Mouse (Mus musculus): Measurements from ENCODE around the gene Baz2b. TPM values are rescaled to one million over a fixed set of nuclear protein-coding genes. Genes with fewer than 3 reads are reported as not detected.

Baz2b gene
- total and polyA plus RNA-seq, 2 experiments from 2014 or later = 72.3 to 89.3 TPM

DNA sequence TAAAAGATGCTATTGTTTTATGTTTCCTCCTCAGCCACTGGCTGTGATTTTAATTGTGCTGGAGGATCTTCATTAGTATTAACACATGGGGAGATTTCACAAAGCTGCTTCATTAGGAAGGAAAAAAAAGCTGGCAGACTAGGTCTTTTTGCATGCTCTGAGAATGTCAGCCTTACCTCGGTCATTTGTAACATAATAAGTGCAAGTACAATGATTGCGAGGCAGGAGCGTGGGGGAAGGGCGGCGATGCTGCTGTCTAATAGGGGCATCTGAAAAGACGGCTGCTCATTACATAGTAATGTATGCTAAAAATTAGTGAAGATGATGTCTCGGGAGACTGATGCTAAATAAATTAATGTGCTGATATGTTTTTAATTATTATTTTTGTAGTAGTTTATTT, 82.8 kb downstream of the Baz2b start:
- Histone ChIP-seq H3K4me2 (ENCODE audit: low read depth, low read length, poor library complexity, severe bottlenecking) (peak overlapping the region; percentile 32), H3K9ac (replicated peaks; ENCODE audit: low read length, poor library complexity, severe bottlenecking) (peak overlapping the region; percentile 58; the same call in 1 of the 2 replicates), H3K4me3 (ENCODE audit: low read depth, low read length) (peak overlapping the region; percentile 19; the same call in 1 of the 2 replicates), H3K27me3 (ENCODE audit: insufficient read depth, low read length) (no peaks in the 10 kb centered on the region), H3K4me1 (ENCODE audit: insufficient read depth, low read length) (no peaks in the 10 kb centered on the region), H3K36me3 (ENCODE audit: insufficient read depth, low read length) (no peaks in the 10 kb centered on the region), H3K9me3 (ENCODE audit: low read length) (no peaks in the 10 kb centered on the region), H3K27ac (ENCODE audit: low read depth, low read length) (no peak overlapping the region)
- TF ChIP-seq CTCF (IDR thresholded peaks at IDR 0.05) = no peak
- 13% methylated on average over 7 of the region's 7 CpGs for WGBS
- peak; percentile 66 for DNase-seq (ENCODE audit: low spot score)
- no peak for ATAC-seq (ENCODE audit: low FRiP score)

DNA sequence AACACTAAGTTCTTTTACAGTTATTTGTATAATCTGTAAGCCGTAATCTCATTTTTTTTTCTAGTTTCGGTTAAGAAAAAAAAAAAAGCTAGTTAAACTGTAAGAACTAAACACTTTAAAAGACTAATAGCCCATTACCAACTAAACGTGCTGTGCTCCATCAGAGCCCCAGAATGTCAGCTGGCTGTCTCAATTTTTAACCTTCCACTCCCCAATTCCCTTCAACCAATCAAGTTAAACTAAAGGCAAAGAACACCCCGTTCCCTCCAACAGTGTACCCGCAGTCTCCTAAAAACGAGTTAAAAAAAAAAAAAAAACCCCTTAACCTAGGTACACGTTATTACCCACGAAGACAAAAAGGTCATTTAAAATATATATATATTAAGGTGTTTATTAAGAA, 83.3 kb downstream of the Baz2b start:
- ATAC-seq (ENCODE audit: low FRiP score) = no peak
- 14% methylated on average over 8 of the region's 8 CpGs for WGBS
- DNase-seq (ENCODE audit: low spot score) = no peak
- no peak for TF ChIP-seq CTCF (IDR thresholded peaks at IDR 0.05)
- H3K9ac ChIP-seq (replicated peaks; ENCODE audit: low read length, poor library complexity, severe bottlenecking) = no peak overlapping the region
- no peak overlapping the region for H3K27ac ChIP-seq (ENCODE audit: low read depth, low read length)
- peak overlapping the region; percentile 97; the same call in 1 of the 2 replicates for H3K4me3 ChIP-seq (ENCODE audit: low read depth, low read length)
- no peaks in the 10 kb centered on the region for H3K27me3 ChIP-seq (ENCODE audit: insufficient read depth, low read length)
- peak overlapping the region; percentile 57 for H3K4me2 ChIP-seq (ENCODE audit: low read depth, low read length, poor library complexity, severe bottlenecking)
- no peaks in the 10 kb centered on the region for H3K9me3 ChIP-seq (ENCODE audit: low read length)
- no peaks in the 10 kb centered on the region for H3K4me1 ChIP-seq (ENCODE audit: insufficient read depth, low read length)
- H3K36me3 ChIP-seq (ENCODE audit: insufficient read depth, low read length) = no peaks in the 10 kb centered on the region

DNA sequence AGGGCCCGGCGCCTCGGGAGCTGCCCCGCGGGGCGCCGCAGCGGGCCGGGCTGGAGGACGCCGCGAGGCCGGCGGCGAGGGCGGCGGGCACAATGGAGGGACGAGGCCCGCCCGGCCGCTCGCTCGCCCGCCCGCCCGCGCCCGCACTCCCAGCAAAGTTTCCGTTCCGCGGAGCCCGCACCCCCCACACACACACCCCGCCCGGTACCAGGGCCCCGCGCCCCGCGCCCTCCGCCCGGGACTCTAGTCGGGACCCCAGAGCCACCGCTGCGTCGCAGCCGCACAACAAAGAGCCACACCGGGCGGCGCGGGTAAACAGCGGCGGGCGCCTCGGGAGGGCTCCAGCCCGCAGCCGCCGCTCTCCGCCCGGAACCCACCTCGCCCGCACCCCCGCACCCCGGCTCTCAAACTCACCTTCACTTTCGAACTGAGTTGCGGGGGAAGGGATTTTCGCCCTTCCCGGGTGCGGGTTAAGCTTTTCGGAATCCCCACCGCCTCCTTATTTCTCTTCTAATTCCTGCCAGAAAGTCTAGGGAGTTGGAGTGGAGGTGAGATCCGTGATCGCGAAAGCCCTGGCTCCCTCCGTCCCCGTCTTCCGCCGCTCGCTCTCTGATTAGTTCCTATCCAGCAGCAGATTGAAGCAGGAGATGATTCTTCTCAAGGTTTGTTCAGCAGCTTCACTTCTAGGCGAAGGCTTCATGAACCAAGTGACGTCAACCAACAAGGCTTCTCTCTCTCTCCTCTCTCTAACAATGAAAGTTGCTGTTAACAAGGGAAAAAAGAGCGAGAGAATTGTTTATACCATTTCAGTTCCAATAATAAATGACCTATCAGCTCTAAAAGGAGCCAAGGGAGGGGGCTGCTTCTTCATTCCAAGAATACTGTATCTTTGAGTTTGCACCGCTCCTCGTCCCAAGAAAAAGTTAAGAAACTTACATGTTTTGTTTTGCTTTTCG, 84.3 kb downstream of the Baz2b start:
- TF ChIP-seq CTCF (IDR thresholded peaks at IDR 0.05) = no peak
- Histone ChIP-seq H3K36me3 (ENCODE audit: insufficient read depth, low read length) (no peaks in the 10 kb centered on the region), H3K27me3 (ENCODE audit: insufficient read depth, low read length) (no peaks in the 10 kb centered on the region), H3K4me1 (ENCODE audit: insufficient read depth, low read length) (no peaks in the 10 kb centered on the region), H3K27ac (ENCODE audit: low read depth, low read length) (peak overlapping the region; percentile 98), H3K9ac (replicated peaks; ENCODE audit: low read length, poor library complexity, severe bottlenecking) (peak overlapping the region; percentile 98), H3K9me3 (ENCODE audit: low read length) (no peaks in the 10 kb centered on the region), H3K4me3 (ENCODE audit: low read depth, low read length) (peak overlapping the region; percentile 97), H3K4me2 (ENCODE audit: low read depth, low read length, poor library complexity, severe bottlenecking) (peak overlapping the region; percentile 57)
- WGBS = under 1% methylated on average over 50 of the region's 83 CpGs
- ATAC-seq (ENCODE audit: low FRiP score) = peak; percentile 76
- DNase-seq (ENCODE audit: low spot score) = peak; percentile 71

DNA sequence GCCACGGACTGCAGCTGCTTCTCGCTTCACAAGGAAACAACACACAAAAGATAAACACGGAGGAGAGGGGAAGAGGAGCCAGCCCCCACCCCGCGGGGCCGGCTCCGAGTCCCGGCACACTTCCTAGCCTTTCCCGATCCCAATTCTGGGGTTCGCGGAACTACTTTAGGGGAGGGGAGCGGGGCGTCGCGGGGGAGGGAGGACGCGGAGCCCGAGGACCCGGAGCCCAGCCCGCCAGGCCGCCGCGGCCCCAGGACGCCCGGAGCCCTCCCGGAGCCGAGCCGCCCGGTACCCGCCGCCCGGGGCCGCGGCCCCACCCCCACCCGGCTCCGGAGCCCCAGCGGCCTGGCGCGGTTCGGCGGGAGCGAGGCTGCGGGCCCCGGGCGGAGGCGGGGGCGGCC, 85.0 kb downstream of the Baz2b start:
- peak overlapping the region; percentile 98 for H3K9ac ChIP-seq (replicated peaks; ENCODE audit: low read length, poor library complexity, severe bottlenecking)
- DNase-seq (ENCODE audit: low spot score) = peak; percentile 56
- H3K36me3 ChIP-seq (ENCODE audit: insufficient read depth, low read length) = no peaks in the 10 kb centered on the region
- TF ChIP-seq CTCF (IDR thresholded peaks at IDR 0.05) = no peak
- under 1% methylated on average over 32 of the region's 47 CpGs for WGBS
- no peaks in the 10 kb centered on the region for H3K4me1 ChIP-seq (ENCODE audit: insufficient read depth, low read length)
- no peaks in the 10 kb centered on the region for H3K9me3 ChIP-seq (ENCODE audit: low read length)
- peak overlapping the region; percentile 97 for H3K4me3 ChIP-seq (ENCODE audit: low read depth, low read length)
- peak; percentile 81 for ATAC-seq (ENCODE audit: low FRiP score)
- H3K27ac ChIP-seq (ENCODE audit: low read depth, low read length) = peak overlapping the region; percentile 98
- H3K4me2 ChIP-seq (ENCODE audit: low read depth, low read length, poor library complexity, severe bottlenecking) = peak overlapping the region; percentile 57
- H3K27me3 ChIP-seq (ENCODE audit: insufficient read depth, low read length) = no peaks in the 10 kb centered on the region

DNA sequence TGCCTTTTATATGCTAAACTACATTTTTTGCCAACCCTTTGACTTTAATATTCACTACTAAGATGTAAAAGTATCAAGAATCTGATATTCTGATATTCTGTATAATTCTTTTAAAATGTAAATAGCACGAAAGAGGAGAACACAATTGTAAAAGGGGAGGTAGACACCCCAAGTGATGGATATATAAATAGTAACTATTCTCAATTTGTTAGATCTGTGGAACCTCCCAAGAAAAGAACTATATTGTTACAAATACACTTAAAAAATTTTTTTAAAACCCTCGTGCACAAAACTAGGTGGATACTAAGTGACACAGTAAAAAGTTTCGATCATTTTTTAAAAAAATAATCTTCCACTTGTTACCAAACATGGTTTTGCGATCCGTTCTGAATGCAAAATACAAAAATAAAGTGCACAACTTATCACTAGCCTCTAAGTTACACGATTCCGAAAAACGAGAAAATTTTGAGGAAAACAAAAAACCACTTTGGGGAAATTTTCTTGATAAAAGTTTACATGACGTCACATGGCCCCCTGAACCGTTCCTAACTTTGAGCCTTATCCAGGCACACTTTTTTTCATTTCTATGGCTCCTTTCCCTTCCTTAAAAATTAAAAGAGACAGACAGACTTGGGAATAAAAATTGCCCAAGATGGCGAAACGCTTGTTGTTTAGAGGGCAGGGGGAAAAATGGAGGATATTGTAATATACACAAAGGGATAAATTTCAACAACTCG, 85.6 kb downstream of the Baz2b start:
- Histone ChIP-seq H3K36me3 (ENCODE audit: insufficient read depth, low read length) (no peaks in the 10 kb centered on the region), H3K4me1 (ENCODE audit: insufficient read depth, low read length) (0 out of 2 replicates have a peak, but pooled peaks cover 1% of the 10 kb centered on the region), H3K4me2 (ENCODE audit: low read depth, low read length, poor library complexity, severe bottlenecking) (peak overlapping the region; percentile 57), H3K4me3 (ENCODE audit: low read depth, low read length) (peak overlapping the region; percentile 97), H3K27me3 (ENCODE audit: insufficient read depth, low read length) (no peaks in the 10 kb centered on the region), H3K27ac (ENCODE audit: low read depth, low read length) (peak overlapping the region; percentile 98), H3K9ac (replicated peaks; ENCODE audit: low read length, poor library complexity, severe bottlenecking) (peak overlapping the region; percentile 98), H3K9me3 (ENCODE audit: low read length) (no peaks in the 10 kb centered on the region)
- ATAC-seq (ENCODE audit: low FRiP score) (no peak), DNase-seq (ENCODE audit: low spot score) (no peak)
- no peak for TF ChIP-seq CTCF (IDR thresholded peaks at IDR 0.05)
- WGBS = 5% methylated on average over 13 of the region's 13 CpGs
